Mouse (Mus musculus) spleen, postnatal 4 days (tissue): ENCODE measurements around the gene Adgrl2.

Source experiments
- DNase-seq, 2 experiments: peaks; one replicate each; pipeline ENCODE4 v3.0.0; 2022; ENCODE audit warnings: low spot score in 2 of 2

Gene Adgrl2

DNA sequence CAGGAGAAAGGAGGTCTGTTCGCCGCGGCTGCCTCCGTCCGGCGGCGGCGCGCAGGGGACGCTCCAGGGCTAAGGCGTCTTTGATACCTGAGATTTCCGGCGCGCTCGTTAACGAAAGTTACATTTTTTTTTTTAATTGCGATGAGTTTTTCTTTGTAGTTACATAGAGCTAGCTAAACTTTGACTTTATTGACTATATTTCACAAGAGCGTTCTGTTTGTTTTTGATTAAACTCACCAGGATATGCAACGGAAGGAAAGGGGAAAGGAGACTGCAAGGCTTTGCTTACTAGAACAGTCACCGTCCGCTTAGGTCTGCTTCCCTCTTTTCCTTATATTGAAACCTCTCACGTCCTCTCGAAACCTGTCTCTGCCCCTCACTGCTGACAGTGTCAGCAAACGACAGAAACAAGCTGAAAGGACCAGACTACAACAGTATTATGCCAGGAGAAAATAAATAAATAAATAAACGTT is at the start of gene Adgrl2:
Gene Adgrl2, minus strand, starts transcription at position 25 of the 473 bp plus-strand sequence.
- no peak for DNase-seq

DNA sequence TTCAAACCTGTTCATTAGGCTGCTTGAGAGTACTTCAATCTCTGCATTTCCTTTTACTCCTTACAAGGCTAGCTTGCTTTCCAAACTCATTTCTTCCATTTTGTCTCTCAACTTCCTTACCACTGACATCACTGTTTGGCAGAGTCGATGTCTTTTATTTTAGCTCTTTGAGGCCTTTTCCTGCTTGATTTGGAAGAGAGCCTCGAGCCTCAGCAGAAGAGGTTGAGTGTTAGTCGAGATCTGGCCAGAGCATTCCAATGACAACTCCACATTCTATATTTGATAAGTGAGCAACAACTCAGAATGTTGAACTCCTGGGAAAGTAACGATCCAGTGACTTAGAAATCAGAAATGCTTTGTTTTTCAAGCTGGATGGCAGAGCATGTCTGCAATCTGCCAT is 48.4 kb upstream of the Adgrl2 start:
- DNase-seq, result no peak

DNA sequence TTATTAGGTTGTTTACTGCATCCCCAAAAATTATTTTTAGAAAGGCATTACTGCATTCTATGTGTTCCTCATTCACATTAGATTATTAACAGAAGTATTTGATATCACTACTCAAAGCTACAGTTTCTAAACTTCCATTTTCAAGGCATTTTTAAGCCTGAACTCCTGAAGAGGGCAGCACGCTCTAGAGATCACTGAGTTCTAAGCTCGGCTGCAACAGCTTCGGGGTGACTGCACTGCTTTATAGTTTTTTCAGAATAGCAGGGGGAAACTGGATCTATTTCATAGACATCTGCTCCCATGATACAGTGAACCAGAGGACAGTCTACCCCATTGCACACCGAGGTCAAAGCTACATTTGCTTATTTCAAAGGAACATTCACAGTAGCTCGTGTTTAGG is 29.6 kb upstream of the Adgrl2 start:
- no peak for DNase-seq

DNA sequence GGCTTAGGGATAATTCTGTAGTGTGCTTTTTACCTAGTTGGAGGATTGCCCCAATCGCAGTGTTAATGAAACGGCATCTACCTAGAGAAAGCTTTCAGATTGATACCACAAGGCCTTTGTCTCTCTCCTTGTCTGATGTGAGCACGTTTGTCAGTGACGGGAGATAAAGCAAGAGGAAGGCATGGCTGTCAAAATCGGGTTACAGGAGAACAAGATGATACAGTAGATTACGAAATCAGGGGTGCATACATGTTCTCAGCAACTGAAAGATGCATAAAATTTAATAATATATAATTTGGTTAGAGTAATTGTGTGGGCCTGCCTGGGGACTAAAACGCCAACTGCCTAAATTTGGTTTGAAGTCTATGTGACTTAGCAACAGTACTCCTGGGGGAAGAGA is 19.0 kb upstream of the Adgrl2 start:
- DNase-seq, result no peak

DNA sequence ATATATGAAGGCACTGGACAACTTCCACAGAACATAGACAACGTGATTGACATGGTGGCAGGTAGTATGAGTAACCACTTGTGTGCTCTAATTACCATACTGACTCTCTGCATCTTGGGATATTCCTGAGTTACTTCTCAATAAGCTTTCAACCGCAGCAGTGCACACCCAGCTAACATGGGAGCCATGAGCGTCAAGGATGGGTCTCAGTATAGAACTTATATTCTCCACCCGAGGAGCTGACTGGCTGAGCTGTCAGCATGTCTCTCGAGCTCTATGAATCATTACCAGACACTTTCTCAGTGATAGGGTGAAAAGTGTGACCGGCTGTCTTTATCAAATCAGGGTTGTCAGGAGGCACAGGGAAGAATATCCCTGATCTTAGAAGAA is 18.3 kb upstream of the Adgrl2 start:
- DNase-seq, result no peak

DNA sequence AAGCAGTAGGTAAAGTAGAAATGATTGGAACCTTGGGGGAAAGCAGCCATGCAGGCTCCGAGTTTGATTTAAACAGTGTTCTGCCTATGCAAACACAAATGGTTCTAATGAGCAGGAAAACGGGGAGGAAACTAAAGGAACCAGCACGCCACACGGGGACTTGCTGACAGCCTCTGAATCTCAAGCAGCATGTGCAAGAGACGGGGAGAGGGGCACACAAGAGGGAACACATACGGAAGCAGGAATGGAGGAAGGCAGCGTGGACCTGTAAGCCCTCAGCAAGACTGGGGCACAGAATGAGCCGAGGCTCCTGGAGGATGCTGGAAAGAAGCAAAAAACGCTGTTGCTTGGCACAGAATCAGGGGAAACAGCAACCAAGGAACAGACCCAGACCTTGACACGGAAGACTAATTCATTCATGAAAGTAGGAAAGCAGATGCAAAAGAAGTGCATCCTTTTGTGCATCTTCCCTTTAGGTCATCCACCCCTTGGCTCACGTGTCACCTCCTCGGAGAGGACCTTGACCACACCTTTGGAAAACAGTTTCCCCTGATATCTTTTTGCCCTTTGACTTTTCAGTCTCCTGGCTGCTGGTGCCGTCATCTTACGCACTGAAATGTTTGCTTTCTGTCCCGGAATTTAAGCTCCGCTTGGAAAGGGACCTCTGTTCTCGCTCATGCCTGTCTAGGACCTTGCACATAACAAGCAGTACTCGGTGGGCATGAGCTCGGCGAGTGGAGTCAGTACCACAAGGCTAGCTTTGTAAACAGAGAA is 17.7 kb upstream of the Adgrl2 start:
- no peak for DNase-seq

DNA sequence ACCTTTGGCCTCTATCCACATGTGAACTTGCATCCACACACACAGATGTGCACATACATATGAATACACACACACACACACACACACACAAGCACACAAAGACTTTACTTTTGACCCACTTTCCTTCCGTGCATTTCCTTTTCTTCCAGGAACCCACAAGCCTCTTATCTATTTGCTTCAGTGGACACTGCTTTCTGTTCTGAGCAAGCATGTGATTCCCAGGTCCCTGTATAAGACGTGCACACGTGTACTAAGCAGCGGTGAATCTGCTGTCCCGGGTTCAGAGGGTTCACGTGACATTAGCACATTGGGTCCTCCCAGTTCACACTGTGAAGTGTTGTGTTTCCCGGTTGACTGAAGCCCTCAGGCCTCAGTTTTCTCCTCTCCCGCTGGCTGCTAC is 11.0 kb upstream of the Adgrl2 start:
- peak in 1 of 2 experiments; percentile 29 for DNase-seq

DNA sequence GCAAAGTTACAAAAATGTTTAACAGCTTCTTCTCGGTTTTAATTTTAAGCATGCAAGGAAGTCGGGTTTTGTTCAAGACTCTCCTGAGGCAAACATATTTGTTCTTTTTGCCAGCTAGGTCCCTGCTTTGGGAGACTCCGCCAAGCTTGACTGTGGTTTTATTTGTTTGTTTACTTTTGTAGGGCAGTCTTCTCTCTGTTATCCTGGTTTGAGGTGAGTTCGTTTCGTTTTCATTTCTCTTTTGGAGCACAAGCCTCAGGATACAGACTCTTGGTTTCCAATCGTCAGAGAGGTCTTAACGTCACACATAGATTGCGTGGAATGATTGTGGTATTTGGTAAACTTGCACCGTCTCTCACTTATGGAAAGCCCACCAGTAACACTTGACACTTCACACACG is 8.3 kb upstream of the Adgrl2 start:
- no peak for DNase-seq

DNA sequence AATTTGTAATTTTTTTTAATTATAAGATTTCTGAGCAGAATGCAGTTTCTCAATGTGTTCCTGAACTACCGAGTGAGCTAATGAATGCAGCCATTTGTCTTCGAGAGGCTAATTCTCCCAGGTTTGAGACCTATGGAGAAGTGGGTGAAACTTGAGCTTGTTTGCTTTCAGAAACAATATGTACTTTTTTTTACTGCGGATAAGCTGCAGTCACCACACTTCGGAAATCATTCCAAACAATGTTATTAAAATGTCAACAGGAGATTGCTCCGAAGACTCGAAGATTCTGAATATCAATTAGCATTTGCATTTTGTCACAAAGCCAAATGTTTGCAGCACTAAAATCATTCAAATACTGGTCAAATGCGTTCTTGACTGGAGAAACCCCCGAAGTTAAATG is 701 bp upstream of the Adgrl2 start:
- DNase-seq, result no peak

DNA sequence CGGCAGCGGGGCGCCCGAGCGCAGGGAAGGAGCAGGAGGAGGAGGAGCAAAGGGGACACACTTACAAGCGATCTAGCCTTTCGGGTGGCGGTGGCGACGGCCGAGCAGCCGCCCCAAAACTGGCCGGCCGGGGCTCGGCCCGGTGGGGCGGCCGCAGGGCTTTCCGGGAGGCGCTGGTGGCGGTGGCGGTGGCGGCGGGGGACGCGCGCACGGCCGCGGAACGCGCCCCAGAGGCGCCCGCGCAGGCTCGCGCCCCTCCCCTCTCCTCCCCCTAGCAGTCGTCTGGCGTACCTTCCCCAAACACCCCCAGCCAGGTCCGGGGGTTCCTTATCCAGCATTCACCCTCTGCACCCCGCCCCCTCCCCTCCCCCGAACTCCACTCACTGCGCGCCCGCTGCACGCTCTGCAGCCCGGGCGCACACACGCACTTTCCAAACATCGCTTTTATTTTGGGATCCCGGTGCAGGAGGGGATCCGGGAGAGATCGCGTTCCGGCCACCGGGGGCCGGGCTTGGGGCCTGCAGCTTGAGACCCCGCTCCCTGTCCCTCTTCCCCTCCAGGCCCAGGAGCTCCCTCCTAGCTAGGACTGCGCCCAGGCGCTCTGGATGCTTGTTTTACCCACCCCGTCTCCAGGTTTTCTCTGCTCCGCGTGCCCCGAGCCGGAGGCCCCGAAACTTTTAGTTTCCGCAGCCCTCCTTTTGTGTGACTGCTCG is 381 bp downstream of the Adgrl2 start:
- DNase-seq, result peak; percentile 17 to 73

DNA sequence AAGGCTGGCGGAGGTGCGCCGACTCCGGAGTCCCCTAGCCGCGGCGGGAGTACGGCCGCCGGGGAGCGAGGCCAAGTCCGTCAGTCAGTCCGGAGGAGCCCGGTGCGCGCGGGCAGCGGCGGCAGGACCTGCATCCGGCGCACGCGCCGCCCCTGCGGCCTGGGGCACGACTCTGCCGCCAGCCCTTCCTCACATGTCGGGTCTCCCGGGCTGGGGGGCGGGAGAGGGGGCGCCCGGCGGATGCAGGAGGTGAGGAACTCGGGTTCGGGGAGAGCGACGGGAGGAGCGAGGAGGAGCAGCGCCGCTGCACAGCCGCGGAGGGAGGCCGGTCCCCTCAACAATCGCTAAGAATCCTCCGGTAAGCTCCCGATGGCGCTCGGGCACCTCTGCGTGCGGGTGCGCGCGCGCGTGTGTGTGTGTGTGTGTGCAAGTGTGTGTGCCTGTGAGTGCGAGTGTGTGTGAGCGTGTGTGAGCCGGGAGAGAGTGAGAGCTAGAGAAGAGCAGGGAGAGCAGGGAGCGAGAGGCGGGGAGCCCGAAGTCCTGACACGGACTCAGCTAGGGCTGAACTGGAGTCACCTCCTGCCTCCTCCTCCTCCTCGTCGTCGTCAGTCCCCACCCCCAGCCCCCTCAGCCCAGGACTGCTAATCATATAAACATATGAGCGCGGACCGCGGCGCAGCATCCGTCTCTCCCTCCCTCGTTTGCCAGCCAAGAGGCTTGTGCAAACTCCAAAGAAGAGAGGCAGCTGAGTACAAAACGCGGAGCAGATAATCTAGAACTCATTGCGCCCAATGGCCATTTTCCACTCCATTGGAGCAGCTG is 1.1 kb downstream of the Adgrl2 start:
- peak; percentile 53 to 77 for DNase-seq

DNA sequence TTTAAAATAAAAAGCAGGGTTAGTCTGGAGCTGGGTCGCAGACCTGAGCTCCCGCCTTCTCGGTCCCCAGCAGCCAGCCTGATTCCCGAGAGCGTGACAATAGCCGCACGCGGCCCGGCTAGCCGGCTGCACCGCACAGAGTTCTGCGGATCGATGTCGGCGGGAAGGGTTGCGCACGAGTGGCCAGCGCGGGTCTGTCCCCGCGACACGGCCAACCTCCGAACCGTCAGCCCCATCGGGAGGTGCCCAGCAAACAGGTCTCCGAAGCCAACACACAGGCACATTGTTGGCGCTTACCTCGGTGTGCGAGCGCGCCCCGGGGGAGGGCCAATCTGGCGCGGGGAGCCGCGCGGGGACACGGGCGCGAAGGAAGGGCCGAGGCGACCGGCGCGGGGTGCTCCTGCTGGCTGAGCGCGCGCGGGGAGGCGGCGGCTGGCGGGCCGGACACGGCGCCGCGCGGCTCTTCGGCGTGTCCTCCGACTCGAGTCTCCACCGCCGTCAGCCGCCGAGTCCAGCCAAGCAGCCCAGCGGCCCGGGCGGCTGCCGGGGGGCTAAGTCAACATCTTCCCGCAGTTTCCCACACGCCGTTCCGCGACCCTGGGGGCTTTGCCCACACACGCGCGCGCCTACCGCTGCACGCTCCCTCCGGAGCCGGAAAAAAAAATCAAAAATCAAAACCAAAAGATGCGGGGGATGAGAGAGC is 1.9 kb downstream of the Adgrl2 start:
- peak; percentile 12 to 70 for DNase-seq

DNA sequence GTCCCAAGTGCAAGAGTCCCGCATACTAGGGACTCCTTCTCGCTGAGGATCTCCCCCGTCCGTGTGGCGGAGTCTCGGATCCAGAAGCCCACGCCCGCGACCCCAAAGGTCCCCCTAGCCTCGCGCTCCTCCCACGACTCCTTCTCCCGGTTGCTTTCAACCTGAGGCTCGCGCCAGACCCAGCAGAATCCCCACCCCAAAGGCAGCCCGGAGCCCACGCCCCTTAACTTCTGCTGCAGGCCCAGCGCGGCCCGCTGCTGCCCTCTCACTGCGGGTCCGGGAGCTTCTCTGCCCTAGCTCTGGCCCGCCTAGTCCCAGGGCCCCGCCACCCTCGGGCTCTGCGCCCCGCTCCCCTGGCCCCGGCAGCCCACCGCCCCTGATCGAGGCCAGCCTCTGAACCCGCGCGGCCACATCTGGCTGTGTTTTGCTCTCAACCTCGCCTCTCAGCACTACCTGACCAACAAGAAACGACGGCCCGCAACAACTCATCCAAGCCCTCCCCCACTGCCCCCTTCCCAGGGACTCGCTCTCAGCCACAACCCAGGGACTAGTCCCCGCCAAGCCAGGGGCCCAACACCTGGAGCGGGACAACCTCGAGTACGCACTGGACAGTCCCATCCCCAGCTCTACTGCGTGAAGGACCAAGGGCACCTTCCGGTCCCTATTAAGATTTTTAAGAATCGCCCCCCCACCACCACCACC is 2.6 kb downstream of the Adgrl2 start:
- DNase-seq, result peak; percentile 57 to 79

DNA sequence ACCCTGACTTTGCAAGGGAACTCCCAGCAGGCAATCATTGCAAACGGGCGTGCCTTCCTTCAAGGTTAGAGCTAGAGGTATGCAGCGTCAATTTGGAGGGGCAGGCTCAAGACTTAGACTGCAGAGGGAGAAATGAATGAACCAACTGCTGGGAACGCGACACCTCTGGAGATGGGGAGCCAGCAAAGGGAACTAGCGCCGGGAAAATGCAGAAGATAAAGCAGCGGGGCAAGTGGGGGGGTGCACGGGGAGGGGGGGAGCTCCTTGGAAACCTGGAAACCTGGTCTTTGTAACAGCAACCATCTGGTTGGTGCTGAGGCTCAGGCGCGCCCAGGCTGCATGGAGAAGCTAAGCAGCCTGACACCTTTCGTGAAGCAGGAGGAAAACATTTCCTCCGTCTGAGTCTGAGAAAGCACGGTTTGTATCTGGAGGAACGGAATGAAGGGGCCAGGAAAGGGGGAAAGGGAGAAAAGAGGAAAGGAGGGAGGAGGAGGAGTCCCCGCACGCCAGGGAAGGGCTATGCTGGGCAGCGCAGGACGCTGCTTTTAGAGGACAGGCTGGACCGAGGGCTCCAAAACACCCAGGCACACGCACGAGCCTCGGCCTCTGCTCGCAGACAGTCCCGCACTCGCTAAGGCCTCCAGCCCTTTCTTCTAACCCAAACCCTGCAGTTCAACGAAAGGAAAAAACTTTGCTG is 3.3 kb downstream of the Adgrl2 start:
- DNase-seq, result no peak

DNA sequence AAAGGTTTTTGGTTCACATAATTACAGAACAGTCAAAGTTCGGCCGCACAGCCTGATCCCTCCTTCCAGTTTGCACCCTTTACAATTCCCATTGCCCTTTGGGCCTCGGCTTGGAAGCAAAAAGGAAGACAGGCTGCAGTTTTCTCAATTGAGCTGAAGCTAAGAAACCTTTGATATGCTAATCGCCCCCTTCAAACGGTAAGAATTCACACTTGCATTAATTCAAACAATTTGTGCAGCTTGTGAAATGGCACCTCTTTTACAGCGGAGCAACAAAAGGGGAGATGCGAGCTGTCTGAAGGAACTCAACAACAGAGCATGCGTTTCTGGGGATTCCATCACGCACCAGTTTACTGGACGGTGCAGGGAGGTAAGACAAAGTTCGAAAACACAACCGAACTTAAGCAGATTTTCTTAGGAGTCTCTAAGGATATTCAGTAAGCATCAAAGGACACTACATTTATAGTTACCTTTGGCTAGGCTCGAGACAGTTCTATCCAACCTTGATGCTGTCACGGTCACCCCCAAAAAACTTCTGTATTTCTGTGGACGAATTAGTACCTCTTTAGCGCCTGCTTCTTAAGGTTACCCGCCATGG is 4.0 kb downstream of the Adgrl2 start:
- DNase-seq, result no peak

DNA sequence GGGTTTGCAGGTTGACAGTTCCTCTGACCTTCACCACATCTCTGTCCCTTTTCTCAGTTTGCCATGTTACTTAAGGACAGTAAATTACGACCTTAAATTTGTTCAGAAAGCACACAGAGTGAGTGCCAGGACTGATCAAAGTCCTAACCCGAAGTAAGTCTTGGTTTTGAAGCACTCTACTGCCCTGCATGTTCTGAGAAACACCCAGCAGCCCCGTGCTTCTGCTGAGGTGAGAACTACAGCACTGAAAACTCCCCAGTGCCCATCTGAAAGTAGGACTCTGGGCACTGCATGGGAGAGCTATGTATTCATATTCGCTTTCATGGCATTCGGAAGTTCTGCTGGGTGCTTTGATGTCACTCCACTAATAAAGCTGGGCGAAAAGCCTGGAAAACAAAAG is 6.0 kb downstream of the Adgrl2 start:
- DNase-seq, result no peak

DNA sequence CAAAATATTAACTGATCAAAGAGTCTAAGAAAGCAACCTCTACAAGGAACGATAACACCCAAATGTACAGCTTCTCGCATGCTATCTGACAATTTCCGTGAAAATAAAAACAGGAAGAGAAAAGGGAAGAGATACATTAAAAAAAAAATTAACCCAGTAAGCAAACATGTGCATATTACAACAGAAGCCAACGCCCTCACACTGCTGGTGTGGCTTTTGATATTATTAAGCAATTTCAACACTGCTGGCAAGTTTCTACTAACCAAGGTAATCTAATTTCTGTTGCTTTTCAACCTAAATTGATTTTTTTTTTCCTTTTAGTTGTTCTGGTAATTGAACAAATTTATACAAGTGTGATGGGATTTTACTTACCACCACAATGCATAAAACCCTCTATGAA is 8.0 kb downstream of the Adgrl2 start:
- no peak for DNase-seq

DNA sequence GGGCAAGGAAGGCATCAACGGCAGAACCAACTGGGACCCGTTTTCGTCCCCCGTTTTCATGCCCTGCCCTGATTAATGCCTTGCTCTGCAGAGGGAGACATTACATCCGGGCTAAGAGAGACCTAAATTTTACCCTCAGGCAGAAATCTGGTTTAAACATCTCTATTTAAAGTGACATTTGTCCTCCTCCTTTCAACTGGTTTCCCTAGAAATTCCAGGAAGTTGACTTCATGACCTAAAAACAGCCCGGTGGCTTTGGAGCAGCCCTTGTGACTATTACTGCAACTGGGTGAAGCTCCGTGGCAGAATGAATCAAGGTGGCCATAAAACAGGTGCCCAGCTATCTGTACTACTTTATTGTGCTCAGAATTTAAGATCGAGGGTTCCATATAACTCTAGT is 8.6 kb downstream of the Adgrl2 start:
- DNase-seq, result no peak

DNA sequence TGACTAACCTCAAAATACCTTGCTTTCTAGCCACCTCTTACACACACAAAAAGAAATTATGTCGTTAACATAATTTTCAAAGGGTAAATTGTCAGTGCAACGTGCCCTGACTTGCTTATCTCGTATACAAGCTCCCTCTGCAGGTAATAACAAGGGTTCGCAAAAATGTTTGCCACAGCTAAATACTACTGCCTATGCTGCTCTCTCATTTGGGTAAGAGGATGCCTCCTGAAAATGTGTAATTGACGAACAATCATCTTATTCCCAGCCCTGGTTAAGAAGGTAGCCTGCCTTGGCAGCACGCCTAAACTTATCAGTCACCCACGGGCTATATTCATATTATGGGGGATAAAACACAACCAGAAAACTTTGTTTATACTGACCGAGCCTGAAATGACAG is 11.8 kb downstream of the Adgrl2 start:
- no peak for DNase-seq

DNA sequence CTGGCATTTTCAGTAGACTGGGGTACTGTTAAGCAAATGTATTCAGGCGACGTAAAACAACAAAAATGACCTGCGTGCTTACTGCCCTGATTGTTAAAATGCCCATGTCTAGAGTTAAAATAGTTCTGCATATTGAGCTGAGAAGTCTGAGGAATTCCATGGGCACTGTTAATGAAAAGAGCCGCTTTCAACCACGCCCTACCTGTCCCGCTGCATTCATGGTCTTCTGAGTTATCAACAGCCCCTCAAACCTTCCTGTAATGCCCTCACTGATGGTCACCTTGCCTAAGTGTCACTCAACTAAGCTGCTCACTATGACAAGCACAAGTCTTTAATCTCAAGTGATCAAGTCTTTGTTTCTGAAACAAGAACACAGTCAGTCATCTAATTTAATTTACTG is 12.5 kb downstream of the Adgrl2 start:
- no peak for DNase-seq
